Mouse (Mus musculus): ENCODE measurements around the gene Fpr-rs3. TPM values are rescaled to one million over a fixed set of nuclear protein-coding genes. Genes with fewer than 3 reads are reported as not detected.

Gene Fpr-rs3
- total RNA-seq (2014; fragmentation: Nextera tagmentation) (not detected in 2 replicates), total RNA-seq (2017) (0.33 TPM in 1 of 2 replicates, not detected in the other), polyA plus RNA-seq (2012) (not detected in 2 replicates)

GRCm38 (mm10) chr17:20624777-20625176 lies at the start of gene Fpr-rs3:
Gene Fpr-rs3, minus strand, starts transcription at chr17:20624877.
- TF ChIP-seq GATA2 (IDR thresholded peaks at IDR 0.05; ENCODE audit: borderline replicate concordance, low read depth, low read length) (no peak), CTCF (IDR thresholded peaks at IDR 0.05; ENCODE audit: low read depth, low read length) (no peak), GATA1 (IDR thresholded peaks at IDR 0.05; ENCODE audit: borderline replicate concordance, low read length) (no peak), TAL1 (conservative IDR thresholded peaks at IDR 0.05; ENCODE audit: low read depth, low read length) (no peak), POLR2AphosphoS5 (IDR thresholded peaks at IDR 0.05; ENCODE audit: insufficient replicate concordance, low read depth, low read length) (no peak)
- H3K36me3 ChIP-seq (replicated peaks), result no peaks in the 10 kb centered on the region
- no peaks in the 10 kb centered on the region for H3K9me3 ChIP-seq (replicated peaks)
- no peak for ATAC-seq (ENCODE audit: extremely low read depth, insufficient number of reproducible peaks, low FRiP score, poor library complexity, severe bottlenecking)
- no peaks in the 10 kb centered on the region for H3K27me3 ChIP-seq (ENCODE audit: insufficient read depth, low read length)
- H3K4me1 ChIP-seq (ENCODE audit: insufficient read depth, low read depth, low read length), result no peaks in the 10 kb centered on the region
- no peak for DNase-seq (ENCODE audit: low spot score)
- no peak within 1 kb of the TSS for H3K4me3 ChIP-seq (ENCODE audit: low read depth, low read length)

GRCm38 (mm10) chr17:20596323-20596722 lies 28.4 kb downstream of the Fpr-rs3 start, which contains the start of gene Vmn2r110:
Gene Vmn2r110, minus strand, starts transcription at chr17:20596423.
- Histone ChIP-seq H3K36me3 (replicated peaks) (no peaks in the 10 kb centered on the region), H3K4me3 (ENCODE audit: low read depth, low read length) (no peak within 1 kb of the TSS), H3K4me1 (ENCODE audit: insufficient read depth, low read depth, low read length) (no peaks in the 10 kb centered on the region), H3K9me3 (replicated peaks) (no peaks in the 10 kb centered on the region), H3K27me3 (ENCODE audit: insufficient read depth, low read length) (no peaks in the 10 kb centered on the region)
- DNase-seq (ENCODE audit: low spot score), result no peak
- TF ChIP-seq CTCF (IDR thresholded peaks at IDR 0.05; ENCODE audit: low read depth, low read length), result no peak
- no peak for TF ChIP-seq GATA2 (IDR thresholded peaks at IDR 0.05; ENCODE audit: borderline replicate concordance, low read depth, low read length)
- no peak for TF ChIP-seq TAL1 (conservative IDR thresholded peaks at IDR 0.05; ENCODE audit: low read depth, low read length)
- TF ChIP-seq GATA1 (IDR thresholded peaks at IDR 0.05; ENCODE audit: borderline replicate concordance, low read length), result no peak
- no peak for TF ChIP-seq POLR2AphosphoS5 (IDR thresholded peaks at IDR 0.05; ENCODE audit: insufficient replicate concordance, low read depth, low read length)
- ATAC-seq (ENCODE audit: extremely low read depth, insufficient number of reproducible peaks, low FRiP score, poor library complexity, severe bottlenecking), result no peak

Other genes starting within 250 kb of the Fpr-rs3 start
- gene Vmn1r224, start 210.7 kb downstream of the Fpr-rs3 start, total RNA-seq (2014; fragmentation: Nextera tagmentation), result not detected in 2 replicates
- 0.05 and 0.12 TPM in 2 replicates for gene Vmn1r224, start 210.7 kb downstream of the Fpr-rs3 start, total RNA-seq (2017)
- gene Vmn1r224, start 210.7 kb downstream of the Fpr-rs3 start, polyA plus RNA-seq (2012), result not detected in 2 replicates
- gene Vmn2r108, start 143.5 kb downstream of the Fpr-rs3 start, total RNA-seq (2014; fragmentation: Nextera tagmentation), result 0.10 TPM in 1 of 2 replicates, not detected in the other
- 0.05 and 0.06 TPM in 2 replicates for gene Vmn2r108, start 143.5 kb downstream of the Fpr-rs3 start, total RNA-seq (2017)
- gene Vmn2r108, start 143.5 kb downstream of the Fpr-rs3 start, polyA plus RNA-seq (2012), result not detected in 2 replicates
- gene Vmn1r225, start 126.7 kb downstream of the Fpr-rs3 start, total RNA-seq (2014; fragmentation: Nextera tagmentation), result not detected in 2 replicates
- gene Vmn1r225, start 126.7 kb downstream of the Fpr-rs3 start, total RNA-seq (2017), result under 0.01 TPM in 1 of 2 replicates, not detected in the other
- not detected in 2 replicates for gene Vmn1r225, start 126.7 kb downstream of the Fpr-rs3 start, polyA plus RNA-seq (2012)
- gene Vmn2r109, start 60.1 kb downstream of the Fpr-rs3 start, total RNA-seq (2014; fragmentation: Nextera tagmentation), result not detected in 2 replicates
- gene Vmn2r109, start 60.1 kb downstream of the Fpr-rs3 start, total RNA-seq (2017), result 0.06 TPM in 1 of 2 replicates, not detected in the other
- not detected in 2 replicates for gene Vmn2r109, start 60.1 kb downstream of the Fpr-rs3 start, polyA plus RNA-seq (2012)
- gene Vmn2r110, start 28.5 kb downstream of the Fpr-rs3 start, total RNA-seq (2014; fragmentation: Nextera tagmentation), result not detected in 2 replicates
- 0.06 and 0.22 TPM in 2 replicates for gene Vmn2r110, start 28.5 kb downstream of the Fpr-rs3 start, total RNA-seq (2017)
- not detected in 2 replicates for gene Vmn2r110, start 28.5 kb downstream of the Fpr-rs3 start, polyA plus RNA-seq (2012)
- not detected in 2 replicates for gene Vmn1r226, start 58.0 kb upstream of the Fpr-rs3 start, total RNA-seq (2014; fragmentation: Nextera tagmentation)
- gene Vmn1r226, start 58.0 kb upstream of the Fpr-rs3 start, total RNA-seq (2017), result 0.05 and 0.06 TPM in 2 replicates
- gene Vmn1r226, start 58.0 kb upstream of the Fpr-rs3 start, polyA plus RNA-seq (2012), result not detected in 2 replicates
- gene Vmn1r227, start 105.0 kb upstream of the Fpr-rs3 start, total RNA-seq (2014; fragmentation: Nextera tagmentation), result not detected in 2 replicates
- 0.05 and 0.06 TPM in 2 replicates for gene Vmn1r227, start 105.0 kb upstream of the Fpr-rs3 start, total RNA-seq (2017)
- not detected in 2 replicates for gene Vmn1r227, start 105.0 kb upstream of the Fpr-rs3 start, polyA plus RNA-seq (2012)
- not detected in 2 replicates for gene Vmn1r228, start 161.3 kb upstream of the Fpr-rs3 start, total RNA-seq (2014; fragmentation: Nextera tagmentation)
- 0.05 and 0.17 TPM in 2 replicates for gene Vmn1r228, start 161.3 kb upstream of the Fpr-rs3 start, total RNA-seq (2017)
- not detected in 2 replicates for gene Vmn1r228, start 161.3 kb upstream of the Fpr-rs3 start, polyA plus RNA-seq (2012)
- not detected in 2 replicates for gene Vmn1r229, start 186.7 kb upstream of the Fpr-rs3 start, total RNA-seq (2014; fragmentation: Nextera tagmentation)
- gene Vmn1r229, start 186.7 kb upstream of the Fpr-rs3 start, total RNA-seq (2017), result 0.06 and 0.11 TPM in 2 replicates
- not detected in 2 replicates for gene Vmn1r229, start 186.7 kb upstream of the Fpr-rs3 start, polyA plus RNA-seq (2012)
- gene Vmn1r230, start 215.6 kb upstream of the Fpr-rs3 start, total RNA-seq (2014; fragmentation: Nextera tagmentation), result not detected in 2 replicates
- gene Vmn1r230, start 215.6 kb upstream of the Fpr-rs3 start, total RNA-seq (2017), result under 0.01 and 0.11 TPM in 2 replicates
- not detected in 2 replicates for gene Vmn1r230, start 215.6 kb upstream of the Fpr-rs3 start, polyA plus RNA-seq (2012)